Mouse (Mus musculus) forebrain, embryonic 14.5 days (tissue): ENCODE measurements around the gene Prl2c3. TPM values are rescaled to one million over a fixed set of nuclear protein-coding genes. Genes with fewer than 3 reads are reported as not detected.
"Not testable (repeated sequence)": the region's sequence is repeated elsewhere in the genome, so short reads cannot be mapped to it uniquely, and the experiment has no call there.

Experiments used
- ATAC-seq: fragments of 200-750 bp; cut with Nextera tagmentation; 2 replicates; pipeline ENCODE4 v1.8.0; 2017; ENCODE audit warnings: mild to moderate bottlenecking, moderate library complexity
- DNase-seq: peaks from one replicate; pipeline ENCODE4 v3.0.0-alpha.2; 2015; ENCODE audit warnings: low spot score
- H3K27ac ChIP-seq: fragments of 300-500 bp; sonication (generic); 2 replicates; pipeline ENCODE4 v1.5.1; 2014; ENCODE audit warnings: low read depth, mild to moderate bottlenecking, control low read depth, low read length, moderate library complexity
- H3K27me3 ChIP-seq: fragments of 300-500 bp; sonication (generic); replicated peaks from 2 replicates; pipeline ENCODE4 v1.6.1; 2014; ENCODE audit warnings: low read length, control low read depth, mixed read lengths; ENCODE audit not compliant: control insufficient read depth, insufficient read depth
- H3K36me3 ChIP-seq: fragments of 300-500 bp; sonication (generic); 2 replicates; pipeline ENCODE4 v1.6.1; 2014; ENCODE audit warnings: low read length, control low read depth; ENCODE audit not compliant: control insufficient read depth, insufficient read depth
- H3K4me1 ChIP-seq: fragments of 300-500 bp; sonication (generic); 2 replicates; pipeline ENCODE4 v1.6.1; 2014; ENCODE audit warnings: antibody characterized with exemption, low read length, control low read depth; ENCODE audit not compliant: control insufficient read depth, insufficient read depth
- H3K4me2 ChIP-seq: fragments of 300-500 bp; sonication (generic); 2 replicates; pipeline ENCODE4 v1.6.1; 2014; ENCODE audit warnings: mild to moderate bottlenecking, control low read depth, low read length
- H3K4me3 ChIP-seq: fragments of 300-500 bp; sonication (generic); 2 replicates; pipeline ENCODE4 v1.5.1; 2014; ENCODE audit warnings: low read depth, low read length, control low read depth
- H3K9ac ChIP-seq: fragments of 300-500 bp; sonication (generic); 2 replicates; pipeline ENCODE4 v1.6.1; 2014; ENCODE audit warnings: mild to moderate bottlenecking, low read length, control low read depth, moderate library complexity
- H3K9me3 ChIP-seq: fragments of 300-500 bp; sonication (generic); replicated peaks from 2 replicates; pipeline ENCODE4 v1.6.1; 2016; ENCODE audit warnings: low read length, control low read depth, mixed read lengths; ENCODE audit not compliant: control insufficient read depth
- WGBS: fragments of 180-500 bp; shearing (Covaris S2); extraction: QIAGEN DNeasy Blood & Tissue Kit; methylation state at CpG from one replicate; pipeline ENCODE4 v1.1.7; 2014; 5-methylcytosine and 5-hydroxymethylcytosine counted together
- polyA plus RNA-seq: library from polyadenylated mRNA; unstranded; fragments of >200 nt; fragmentation: Nextera tagmentation; extraction: Ambion mirVana; gene quantifications from 2 replicates; pipeline ENCODE4 v1.2.1, GENCODE M21; 2014

Gene Prl2c3
- not detected in 2 replicates for polyA plus RNA-seq

GRCm38 (mm10) chr13:12799979-12800378, at the start of gene Prl2c3:
Prl2c3 (minus strand) TSS chr13:12800079.
- not testable (repeated sequence) for H3K9me3 ChIP-seq, H3K4me1 ChIP-seq, H3K27ac ChIP-seq, H3K9ac ChIP-seq, H3K36me3 ChIP-seq, H3K4me2 ChIP-seq, H3K4me3 ChIP-seq, DNase-seq, ATAC-seq, H3K27me3 ChIP-seq
- 67% methylated on average over 3 of the region's 3 CpGs for WGBS

GRCm38 (mm10) chr13:12848254-12848653, 48.4 kb upstream of the Prl2c3 start:
- not testable (repeated sequence) for ATAC-seq, H3K4me2 ChIP-seq, H3K4me3 ChIP-seq, H3K27me3 ChIP-seq, H3K9ac ChIP-seq, H3K4me1 ChIP-seq, H3K36me3 ChIP-seq, DNase-seq, H3K27ac ChIP-seq
- 79% methylated on average over 4 of the region's 4 CpGs for WGBS
- peaks cover 19% of the 10 kb centered on the region for H3K9me3 ChIP-seq

- WGBS: 83% methylated on average over 1 of the region's 1 CpGs
- not testable (repeated sequence) for H3K4me1 ChIP-seq, H3K27ac ChIP-seq, ATAC-seq, H3K36me3 ChIP-seq, H3K4me2 ChIP-seq, H3K9ac ChIP-seq, H3K27me3 ChIP-seq, DNase-seq, H3K4me3 ChIP-seq
- peaks cover 19% of the 10 kb centered on the region for H3K9me3 ChIP-seq
Measured at GRCm38 (mm10) chr13:12844701-12845100, 44.8 kb upstream of the Prl2c3 start.

- H3K4me1 ChIP-seq, ATAC-seq, H3K4me2 ChIP-seq, H3K27me3 ChIP-seq, H3K27ac ChIP-seq, H3K4me3 ChIP-seq, H3K36me3 ChIP-seq, DNase-seq, H3K9ac ChIP-seq: not testable (repeated sequence)
- WGBS: 70% methylated on average over 2 of the region's 2 CpGs
- H3K9me3 ChIP-seq: peaks cover 17% of the 10 kb centered on the region
Measured at GRCm38 (mm10) chr13:12837546-12837945, 37.7 kb upstream of the Prl2c3 start.

GRCm38 (mm10) chr13:12831769-12832168, 31.9 kb upstream of the Prl2c3 start:
- peaks cover 31% of the 10 kb centered on the region for H3K9me3 ChIP-seq
- 71% methylated on average over 2 of the region's 2 CpGs for WGBS

GRCm38 (mm10) chr13:12829031-12829430, 29.2 kb upstream of the Prl2c3 start:
- Histone ChIP-seq H3K36me3 (no peaks in the 10 kb centered on the region), H3K27ac (no peak overlapping the region), H3K4me2 (no peak overlapping the region), H3K4me3 (no peak overlapping the region), H3K9me3 (peaks cover 40% of the 10 kb centered on the region), H3K27me3 (no peaks in the 10 kb centered on the region), H3K4me1 (no peaks in the 10 kb centered on the region), H3K9ac (no peak overlapping the region)
- ATAC-seq (no peak), DNase-seq (no peak)
- WGBS: 86% methylated on average over 5 of the region's 5 CpGs

More at GRCm38 (mm10) chr13:12831769-12832168, 31.9 kb upstream of the Prl2c3 start:
- ATAC-seq: no peak
- no peak overlapping the region for H3K4me2 ChIP-seq
- no peak overlapping the region for H3K9ac ChIP-seq
- H3K36me3 ChIP-seq: no peaks in the 10 kb centered on the region
- no peaks in the 10 kb centered on the region for H3K4me1 ChIP-seq
- no peaks in the 10 kb centered on the region for H3K27me3 ChIP-seq
- H3K4me3 ChIP-seq: no peak overlapping the region
- DNase-seq: no peak
- no peak overlapping the region for H3K27ac ChIP-seq

GRCm38 (mm10) chr13:12824500-12825176, 24.8 kb upstream of the Prl2c3 start:
- ATAC-seq, H3K4me1 ChIP-seq, DNase-seq, H3K36me3 ChIP-seq, H3K4me2 ChIP-seq, H3K9ac ChIP-seq, H3K4me3 ChIP-seq, H3K27me3 ChIP-seq, H3K27ac ChIP-seq: not testable (repeated sequence)
- WGBS: 67% methylated on average over 4 of the region's 4 CpGs
- peaks cover 25% of the 10 kb centered on the region for H3K9me3 ChIP-seq

GRCm38 (mm10) chr13:12813734-12814424, 14.0 kb upstream of the Prl2c3 start:
- H3K27me3 ChIP-seq, H3K4me1 ChIP-seq, H3K27ac ChIP-seq, H3K36me3 ChIP-seq, ATAC-seq, H3K4me2 ChIP-seq, DNase-seq, H3K9ac ChIP-seq, H3K4me3 ChIP-seq: not testable (repeated sequence)
- peaks cover 12% of the 10 kb centered on the region for H3K9me3 ChIP-seq
- 83% methylated on average over 5 of the region's 5 CpGs for WGBS

- H3K9ac ChIP-seq: no peak overlapping the region
- no peaks in the 10 kb centered on the region for H3K27me3 ChIP-seq
- H3K4me3 ChIP-seq: no peak overlapping the region
- no peak overlapping the region for H3K4me2 ChIP-seq
- no peak for ATAC-seq
- H3K9me3 ChIP-seq: peaks cover 19% of the 10 kb centered on the region
- no peak for DNase-seq
- no peak overlapping the region for H3K27ac ChIP-seq
- no peaks in the 10 kb centered on the region for H3K36me3 ChIP-seq
- WGBS: 58% methylated on average over 2 of the region's 2 CpGs
- no peaks in the 10 kb centered on the region for H3K4me1 ChIP-seq
Measured at GRCm38 (mm10) chr13:12809591-12809990, 9.7 kb upstream of the Prl2c3 start.
